Mouse (Mus musculus) olfactory bulb, adult 2 months (tissue): ENCODE measurements around the gene Gm44502.

Source experiments
- CTCF ChIP-seq: fragments of 200-500 bp; IDR thresholded peaks from 2 replicates; pipeline ENCODE4 v1.5.1; 2012; ENCODE audit warnings: low read depth, mild to moderate bottlenecking, low read length, moderate library complexity; ENCODE audit not compliant: insufficient read depth
- POLR2A ChIP-seq: fragments of 200-500 bp; IDR thresholded peaks from 2 replicates; pipeline ENCODE4 v1.6.1; 2012; ENCODE audit warnings: mild to moderate bottlenecking, low read depth, low read length, moderate library complexity; ENCODE audit not compliant: insufficient read depth

DNA sequence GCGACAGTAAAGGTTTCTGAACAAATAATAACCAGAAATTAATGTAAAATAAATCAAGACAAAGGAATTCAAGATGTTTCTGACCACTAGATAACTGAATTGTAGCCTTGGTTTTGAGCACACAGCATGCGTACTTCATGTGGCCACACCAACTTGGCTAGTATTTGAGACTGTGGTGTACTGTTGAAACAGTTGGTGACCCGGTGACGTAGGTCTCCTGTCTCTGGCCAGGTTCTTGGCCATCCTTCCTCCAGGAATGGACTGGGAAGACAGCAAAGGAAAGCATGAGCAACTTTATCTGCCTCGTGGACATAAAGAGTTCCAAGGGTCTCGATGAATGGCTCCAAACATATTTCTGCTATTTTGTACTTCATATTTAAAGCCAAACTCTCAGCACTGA lies 2.3 kb upstream of the Gm44502 start:
- TF ChIP-seq POLR2A: no peak
- TF ChIP-seq CTCF: no peak
